ENCODE assay signal across 8 mouse cellular contexts in genomic region chr10:4389036-4389435, GRCm38 (mm10). TPM values are rescaled to one million over a fixed set of nuclear protein-coding genes. Genes with fewer than 3 reads are reported as not detected.
A peak's percentile ranks its signal among the peaks of the same experiment; 100 is the strongest.
DNase-seq lines count a peak whose midpoint lies in the region; ATAC-seq and TF ChIP-seq lines count a peak whose summit lies in the region.

No protein-coding gene starts in this region.

- no peaks in the 10 kb centered on the region for H3K27me3 ChIP-seq in kidney, embryonic 15.5 days
- H3K27me3 ChIP-seq in hindbrain, postnatal 0 days (ENCODE audit: insufficient read depth, low read length): no peaks in the 10 kb centered on the region
- no peaks in the 10 kb centered on the region for H3K27me3 ChIP-seq in myocyte (ENCODE audit: control insufficient read depth, insufficient read depth, insufficient read length)

- TF ChIP-seq POLR2A in bone marrow, adult 2 months (IDR thresholded peaks at IDR 0.05; ENCODE audit: borderline replicate concordance, control insufficient read depth, low read depth, low read length): no peak
- no peak for TF ChIP-seq POLR2A in myocyte (IDR thresholded peaks at IDR 0.05; ENCODE audit: insufficient read length, low read depth)

- ATAC-seq in kidney, embryonic 15.5 days (replicated peaks; ENCODE audit: low FRiP score): no peak
- no peak for ATAC-seq in hindbrain, postnatal 0 days
- no peak for ATAC-seq in frontal cortex, adult (ENCODE audit: low TSS enrichment)

- H3K4me1 ChIP-seq in kidney, embryonic 15.5 days: peaks cover 48% of the 10 kb centered on the region
- peaks cover 7% of the 10 kb centered on the region for H3K4me1 ChIP-seq in bone marrow, adult 2 months (ENCODE audit: control insufficient read depth, insufficient read depth, low read length)
- peaks cover 24% of the 10 kb centered on the region for H3K4me1 ChIP-seq in hindbrain, postnatal 0 days (ENCODE audit: insufficient read depth, low read length)

- peak overlapping the region; percentile 87 for H3K4me3 ChIP-seq in kidney, embryonic 15.5 days (replicated peaks)
- H3K4me3 ChIP-seq in bone marrow, adult 2 months (replicated peaks; ENCODE audit: control insufficient read depth, low read depth, low read length): peak overlapping the region; percentile 41
- peak overlapping the region; percentile 80 for H3K4me3 ChIP-seq in hindbrain, postnatal 0 days (ENCODE audit: low read length)
- H3K4me3 ChIP-seq in myocyte: peak overlapping the region; percentile 57

- peak overlapping the region; percentile 0 for H3ac ChIP-seq in myocyte (ENCODE audit: control insufficient read depth, insufficient read length)

- DNase-seq in kidney, adult 8-10 months: no peak
- no peak for DNase-seq in hindbrain, postnatal 0 days (ENCODE audit: low spot score)
- no peak for DNase-seq in embryo, embryonic 9.5 days (ENCODE audit: extremely low spot score)
- DNase-seq in frontal cortex, postnatal 10 days (ENCODE audit: low spot score in 2 of 2): no peak

- peak overlapping the region; percentile 99 for H3K9ac ChIP-seq in kidney, embryonic 15.5 days
- H3K9ac ChIP-seq in hindbrain, postnatal 0 days (replicated peaks; ENCODE audit: low read length): peak overlapping the region; percentile 99

- H3K4me2 ChIP-seq in kidney, embryonic 15.5 days: peak overlapping the region; percentile 71
- H3K4me2 ChIP-seq in hindbrain, postnatal 0 days (ENCODE audit: low read depth, low read length): peak overlapping the region; percentile 92
- H3K4me2 ChIP-seq in myocyte (ENCODE audit: low read depth): peak overlapping the region; percentile 94

- peaks cover 10% of the 10 kb centered on the region for H3K36me3 ChIP-seq in kidney, embryonic 15.5 days
- no peaks in the 10 kb centered on the region for H3K36me3 ChIP-seq in hindbrain, postnatal 0 days (ENCODE audit: insufficient read depth, low read length)
- no peaks in the 10 kb centered on the region for H3K36me3 ChIP-seq in myocyte (ENCODE audit: control insufficient read depth, insufficient read depth)

- H3K27ac ChIP-seq in kidney, embryonic 15.5 days: no peak overlapping the region
- no peak overlapping the region for H3K27ac ChIP-seq in bone marrow, adult 2 months (ENCODE audit: control insufficient read depth, insufficient read depth, low read depth, low read length, poor library complexity)
- H3K27ac ChIP-seq in hindbrain, postnatal 0 days: no peak overlapping the region

- no peaks in the 10 kb centered on the region for H3K9me3 ChIP-seq in kidney, embryonic 15.5 days (replicated peaks)
- H3K9me3 ChIP-seq in hindbrain, postnatal 0 days (ENCODE audit: low read length): no peaks in the 10 kb centered on the region

- TF ChIP-seq CTCF in bone marrow, adult 2 months (IDR thresholded peaks at IDR 0.05; ENCODE audit: control insufficient read depth, insufficient read depth, low read length): no peak
- TF ChIP-seq CTCF in hindbrain, postnatal 0 days (IDR thresholded peaks at IDR 0.05; ENCODE audit: low read depth): no peak

- 9% methylated on average over 10 of the region's 10 CpGs for WGBS in kidney, embryonic 15.5 days
- WGBS in bone marrow, adult 2 months: 20% methylated on average over 10 of the region's 10 CpGs
- WGBS in hindbrain, postnatal 0 days: 18% methylated on average over 10 of the region's 10 CpGs

- peaks cover 65% of the 10 kb centered on the region for H3K79me2 ChIP-seq in myocyte (ENCODE audit: control insufficient read depth, insufficient read depth)

TF ChIP-seq in myocyte, 11 proteins besides CTCF, POLR2A, EP300 and RAD21:
- TF ChIP-seq CEBPB (IDR thresholded peaks at IDR 0.05; ENCODE audit: insufficient read depth, poor library complexity, severe bottlenecking): no peak
- no peak for TF ChIP-seq MYOD1 (IDR thresholded peaks at IDR 0.05; ENCODE audit: control insufficient read depth in 1 of 3, insufficient read length in 2 of 3, low read depth in 2 of 3)
- TF ChIP-seq REST (IDR thresholded peaks at IDR 0.05; ENCODE audit: insufficient read depth, insufficient read length): no peak
- TF ChIP-seq E2F4 (IDR thresholded peaks at IDR 0.05; ENCODE audit: insufficient read depth): no peak
- no peak for TF ChIP-seq TCF12 (IDR thresholded peaks at IDR 0.05; ENCODE audit: insufficient read depth, poor library complexity, severe bottlenecking)
- TF ChIP-seq USF1 (IDR thresholded peaks at IDR 0.05; ENCODE audit: low read depth): no peak
- no peak for TF ChIP-seq MAX (IDR thresholded peaks at IDR 0.05; ENCODE audit: low read depth)
- TF ChIP-seq MYOG (IDR thresholded peaks at IDR 0.05; ENCODE audit: control insufficient read depth in 1 of 3, insufficient read depth in 1 of 3, insufficient read length in 2 of 3, low read depth in 2 of 3): no peak
- TF ChIP-seq POLR2AphosphoS2 (IDR thresholded peaks at IDR 0.05; ENCODE audit: insufficient read length, low read depth): no peak
- TF ChIP-seq TCF3 (IDR thresholded peaks at IDR 0.05; ENCODE audit: insufficient read length, low read depth): no peak
- TF ChIP-seq SRF (IDR thresholded peaks at IDR 0.05; ENCODE audit: control insufficient read depth, insufficient read length, low read depth): no peak

RNA-seq across cellular contexts. Expression of gene Zbtb2, which starts 1.1 kb away (rescaled TPM):
- 17.8 and 17.9 TPM in 2 replicates for polyA plus RNA-seq in kidney, embryonic 15.5 days (2015; fragmentation: Nextera tagmentation; extraction: Ambion mirVana)
- polyA plus RNA-seq in bone marrow, adult 2 months (2011; ENCODE audit: insufficient read depth, insufficient read length, low replicate concordance, missing spikeins): 2.9 and 7.6 TPM in 2 replicates
- 18.0 and 19.5 TPM in 2 replicates for total RNA-seq in hindbrain, postnatal 0 days (2014; rRNA removed)
- polyA plus RNA-seq in hindbrain, postnatal 0 days (2015; fragmentation: Nextera tagmentation; extraction: Ambion mirVana): 11.8 and 13.5 TPM in 2 replicates
- 3.8 TPM for polyA plus RNA-seq in myocyte (2012; fragmentation: generic; extraction: Trizol)

RNA-seq across cellular contexts. Expression of gene Rmnd1, which starts 43.2 kb away (rescaled TPM):
- polyA plus RNA-seq in kidney, embryonic 15.5 days (2015; fragmentation: Nextera tagmentation; extraction: Ambion mirVana): 56.9 and 59.8 TPM in 2 replicates
- polyA plus RNA-seq in bone marrow, adult 2 months (2011; ENCODE audit: insufficient read depth, insufficient read length, low replicate concordance, missing spikeins): 29.0 and 47.1 TPM in 2 replicates
- total RNA-seq in hindbrain, postnatal 0 days (2014; rRNA removed): 24.7 and 56.8 TPM in 2 replicates
- polyA plus RNA-seq in hindbrain, postnatal 0 days (2015; fragmentation: Nextera tagmentation; extraction: Ambion mirVana): 25.6 and 30.0 TPM in 2 replicates
- 22.1 TPM for polyA plus RNA-seq in myocyte (2012; fragmentation: generic; extraction: Trizol)

RNA-seq across cellular contexts. Expression of gene Armt1, which starts 43.2 kb away (rescaled TPM):
- 23.3 and 26.1 TPM in 2 replicates for polyA plus RNA-seq in kidney, embryonic 15.5 days (2015; fragmentation: Nextera tagmentation; extraction: Ambion mirVana)
- 10.0 and 29.6 TPM in 2 replicates for polyA plus RNA-seq in bone marrow, adult 2 months (2011; ENCODE audit: insufficient read depth, insufficient read length, low replicate concordance, missing spikeins)
- 8.3 and 10.8 TPM in 2 replicates for total RNA-seq in hindbrain, postnatal 0 days (2014; rRNA removed)
- polyA plus RNA-seq in hindbrain, postnatal 0 days (2015; fragmentation: Nextera tagmentation; extraction: Ambion mirVana): 6.6 and 7.7 TPM in 2 replicates
- 16.0 TPM for polyA plus RNA-seq in myocyte (2012; fragmentation: generic; extraction: Trizol)
